Mouse (Mus musculus) ES-Bruce4 (cell line): ENCODE measurements at regions not wholly inside any gene's neighbourhood (a gene's known extent, or its start where the extent isn't known, plus 50 kb on each side); places are given as distances from the start of the nearest gene placed in this dataset.

Experiments used
- H3K27ac ChIP-seq: 2 replicates; pipeline ENCODE4 v1.5.1; 2012; ENCODE audit warnings: low read length, inconsistent platforms; ENCODE audit not compliant: insufficient read depth
- H3K27me3 ChIP-seq: 2 replicates; pipeline ENCODE4 v1.6.1; 2012; ENCODE audit warnings: mild to moderate bottlenecking, low read length, inconsistent platforms; ENCODE audit not compliant: control insufficient read depth, poor library complexity, insufficient read depth, severe bottlenecking
- H3K36me3 ChIP-seq: 2 replicates; pipeline ENCODE4 v1.6.1; 2012; ENCODE audit warnings: inconsistent platforms, mild to moderate bottlenecking, low read length, moderate library complexity; ENCODE audit not compliant: control insufficient read depth, poor library complexity, insufficient read depth, severe bottlenecking
- H3K4me1 ChIP-seq: one replicate; pipeline ENCODE4 v1.8.1; 2011; ENCODE audit warnings: low read length; ENCODE audit not compliant: control insufficient read depth, insufficient read depth
- H3K4me3 ChIP-seq: 2 replicates; pipeline ENCODE4 v1.5.1; 2011; ENCODE audit warnings: low read depth, mild to moderate bottlenecking, low read length
- H3K9ac ChIP-seq: 2 replicates; pipeline ENCODE4 v1.6.1; 2012; ENCODE audit warnings: low read depth, mild to moderate bottlenecking, inconsistent platforms; ENCODE audit not compliant: poor library complexity, severe bottlenecking
- H3K9me3 ChIP-seq: replicated peaks from 2 replicates; pipeline ENCODE4 v1.6.1; 2012; ENCODE audit warnings: mild to moderate bottlenecking, low read length, inconsistent platforms; ENCODE audit not compliant: control insufficient read depth, poor library complexity, insufficient read depth, severe bottlenecking
- CTCF ChIP-seq: IDR thresholded peaks from one replicate; pipeline ENCODE4 v1.8.1; 2011; ENCODE audit warnings: low read depth, low read length
- EP300 ChIP-seq: IDR thresholded peaks from 2 replicates; pipeline ENCODE4 v1.6.1; 2011; ENCODE audit warnings: low read depth, low read length; ENCODE audit not compliant: insufficient read depth
- POLR2A ChIP-seq: IDR thresholded peaks from one replicate; pipeline ENCODE4 v1.8.1; 2011; ENCODE audit warnings: low read length; ENCODE audit not compliant: insufficient read depth

GRCm38 (mm10) chr1:62907243-62907642, 204.2 kb downstream of the Nrp2 start:
- H3K4me3 ChIP-seq, result no peak overlapping the region
- no peaks in the 10 kb centered on the region for H3K4me1 ChIP-seq
- no peak overlapping the region for H3K9ac ChIP-seq
- no peaks in the 10 kb centered on the region for H3K36me3 ChIP-seq
- H3K27me3 ChIP-seq, result no peaks in the 10 kb centered on the region
- H3K27ac ChIP-seq, result no peak overlapping the region
- H3K9me3 ChIP-seq, result no peaks in the 10 kb centered on the region
- TF ChIP-seq POLR2A (no peak), CTCF (no peak), EP300 (no peak)
